19 mouse cellular contexts compared by ENCODE assay signal in the genomic region with DNA sequence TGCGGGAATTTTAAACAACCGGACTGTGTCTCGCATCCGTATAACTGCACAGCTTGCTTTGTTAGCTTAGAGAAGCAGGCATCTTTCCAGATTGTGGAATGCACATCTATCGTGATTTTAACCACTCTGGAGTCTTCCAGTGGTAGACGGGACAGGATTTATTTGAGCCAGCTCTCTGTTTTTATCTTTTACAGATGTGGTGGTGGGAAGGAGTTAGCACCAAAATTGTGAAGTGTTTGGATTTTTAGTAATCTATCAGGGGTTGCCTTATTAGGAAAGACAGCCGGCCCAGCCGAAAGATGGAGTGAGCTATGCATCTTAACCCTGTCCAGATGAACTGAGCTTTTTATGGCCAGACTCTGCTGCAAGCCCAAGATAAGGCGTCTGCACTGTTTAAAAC. TPM values are rescaled to one million over a fixed set of nuclear protein-coding genes. Genes with fewer than 3 reads are reported as not detected.
DNase-seq lines count a peak whose midpoint lies in the region; ATAC-seq lines count a peak whose summit lies in the region.
"Had no signal": no experiment of that assay in that cellular context is flagged by ENCODE, and none has a peak within 500 bp of the region (broad histone marks: within the 10 kb centered on the region; RNA-seq: fewer than 3 reads in every experiment).

No protein-coding gene starts in this region.

- H3K9ac ChIP-seq in kidney, embryonic 14.5 days (ENCODE audit: low read depth, low read length): no peak overlapping the region
- H3K9ac ChIP-seq in limb, embryonic 13.5 days: no peak overlapping the region
- H3K9ac ChIP-seq: liver, postnatal 0 days; neural tube, embryonic 15.5 days had no signal

- H3K9me3 ChIP-seq in heart, embryonic 10.5 days: no peaks in the 10 kb centered on the region
- no peaks in the 10 kb centered on the region for H3K9me3 ChIP-seq in kidney, embryonic 14.5 days (ENCODE audit: control insufficient read depth, low read length)
- no peaks in the 10 kb centered on the region for H3K9me3 ChIP-seq in limb, embryonic 13.5 days
- H3K9me3 ChIP-seq: neural tube, embryonic 15.5 days had no signal

- peaks cover 7% of the 10 kb centered on the region for H3K36me3 ChIP-seq in heart, embryonic 10.5 days
- H3K36me3 ChIP-seq in kidney, embryonic 14.5 days (ENCODE audit: control insufficient read depth, insufficient read depth, low read length): no peaks in the 10 kb centered on the region
- H3K36me3 ChIP-seq in limb, embryonic 13.5 days: peaks cover 33% of the 10 kb centered on the region
- H3K36me3 ChIP-seq: neural tube, embryonic 15.5 days had no signal

- WGBS in heart, embryonic 10.5 days: 41% methylated on average over 9 of the region's 9 CpGs
- 42% methylated on average over 9 of the region's 9 CpGs for WGBS in kidney, embryonic 14.5 days
- 20% methylated on average over 9 of the region's 9 CpGs for WGBS in limb, embryonic 13.5 days

- peaks cover 65% of the 10 kb centered on the region for H3K4me1 ChIP-seq in heart, embryonic 10.5 days
- H3K4me1 ChIP-seq in kidney, embryonic 14.5 days (ENCODE audit: control insufficient read depth, insufficient read depth, low read length): peaks cover 19% of the 10 kb centered on the region; the same call in 1 of the 2 replicates
- peaks cover 63% of the 10 kb centered on the region for H3K4me1 ChIP-seq in limb, embryonic 13.5 days
- H3K4me1 ChIP-seq: megakaryocyte, embryonic 14.5 days had no signal

- no peak for DNase-seq in heart, embryonic 10.5 days (ENCODE audit: low spot score)
- no peak for DNase-seq in heart, adult 11 months
- DNase-seq in kidney, adult 11 months: no peak
- peak; percentile 54 for DNase-seq in embryo, embryonic 10.5 days (ENCODE audit: low spot score)
- DNase-seq in retina, embryonic 14.5 days (ENCODE audit: low spot score): no peak
- DNase-seq in layer of hippocampus, postnatal 25 days (ENCODE audit: extremely low spot score in 1 of 2, low spot score in 1 of 2): no peak
- DNase-seq: adrenal gland, postnatal 14 days; cerebellum, adult 9-10 months; kidney, adult 8-10 months; liver, postnatal 0 days; thymus, adult 18-20 months had no signal

- no peak; the same call in 1 of the 2 replicates for ATAC-seq in kidney, embryonic 14.5 days (ENCODE audit: low FRiP score, low TSS enrichment)
- peak; percentile 38; the same call in 1 of the 2 replicates for ATAC-seq in limb, embryonic 13.5 days (ENCODE audit: low FRiP score, low read depth)
- ATAC-seq: forebrain, embryonic 14.5 days; liver, postnatal 0 days had no signal

- H3K4me3 ChIP-seq in heart, embryonic 10.5 days: no peak overlapping the region
- no peak overlapping the region for H3K4me3 ChIP-seq in kidney, embryonic 14.5 days (ENCODE audit: low read length)
- H3K4me3 ChIP-seq in limb, embryonic 13.5 days: no peak overlapping the region
- H3K4me3 ChIP-seq: megakaryocyte, embryonic 14.5 days; neural tube, embryonic 15.5 days had no signal

- H3K27ac ChIP-seq in heart, embryonic 10.5 days: peak overlapping the region; percentile 77
- H3K27ac ChIP-seq in kidney, embryonic 14.5 days (ENCODE audit: low read depth, low read length): peak overlapping the region; percentile 71; the same call in 1 of the 2 replicates
- H3K27ac ChIP-seq in limb, embryonic 13.5 days: peak overlapping the region; percentile 59; the same call in 1 of the 2 replicates
- H3K27ac ChIP-seq: neural tube, embryonic 15.5 days had no signal

- H3K27me3 ChIP-seq in heart, embryonic 10.5 days (ENCODE audit: insufficient read depth, poor library complexity, severe bottlenecking): no peaks in the 10 kb centered on the region
- no peaks in the 10 kb centered on the region for H3K27me3 ChIP-seq in kidney, embryonic 14.5 days (ENCODE audit: control insufficient read depth, insufficient read depth, low read length)
- H3K27me3 ChIP-seq in limb, embryonic 13.5 days: no peaks in the 10 kb centered on the region; the same call in 1 of the 2 replicates
- H3K27me3 ChIP-seq: neural tube, embryonic 15.5 days had no signal

- H3K4me2 ChIP-seq in kidney, embryonic 14.5 days (replicated peaks; ENCODE audit: low read depth, low read length): no peak overlapping the region
- H3K4me2 ChIP-seq in limb, embryonic 13.5 days (replicated peaks): peak overlapping the region; percentile 19; the same call in 1 of the 2 replicates
- H3K4me2 ChIP-seq: neural tube, embryonic 15.5 days had no signal

RNA-seq across cellular contexts. Expression of a gene that starts 11.2 kb away (rescaled TPM):
- 31.2 and 37.7 TPM in 2 replicates for polyA plus RNA-seq in heart, embryonic 10.5 days (2016; fragmentation: Nextera tagmentation; extraction: Ambion mirVana)
- polyA plus RNA-seq in kidney, embryonic 14.5 days (2014; fragmentation: Nextera tagmentation; extraction: Ambion mirVana): 18.2 and 21.1 TPM in 2 replicates
- 55.9 and 57.5 TPM in 2 replicates for polyA plus RNA-seq in limb, embryonic 13.5 days (2015; fragmentation: Nextera tagmentation; extraction: Ambion mirVana)
- total RNA-seq in layer of hippocampus, postnatal 25 days (2021): under 1 TPM in 1 of 2 experiments, not detected in 1; 0.05 TPM
- total RNA-seq: gastrocnemius, adult 18-20 months; hematopoietic stem cell, adult 5-6 weeks had no signal

RNA-seq across cellular contexts. Expression of a gene that starts 21.5 kb away (rescaled TPM):
- polyA plus RNA-seq in heart, embryonic 10.5 days (2016; fragmentation: Nextera tagmentation; extraction: Ambion mirVana): not detected in 2 replicates
- polyA plus RNA-seq in kidney, embryonic 14.5 days (2014; fragmentation: Nextera tagmentation; extraction: Ambion mirVana): not detected in 2 replicates
- polyA plus RNA-seq in limb, embryonic 13.5 days (2015; fragmentation: Nextera tagmentation; extraction: Ambion mirVana): not detected in 2 replicates
- total RNA-seq in layer of hippocampus, postnatal 25 days (2021): not detected
- total RNA-seq: adrenal gland, postnatal 14 days; gastrocnemius, adult 18-20 months; hematopoietic stem cell, adult 5-6 weeks; left cerebral cortex, postnatal 25 days had no signal
- polyA plus RNA-seq: forebrain, embryonic 14.5 days; liver, postnatal 0 days; neural tube, embryonic 15.5 days had no signal

RNA-seq across cellular contexts. Expression of a gene that starts 51.4 kb away (rescaled TPM):
- 4.9 and 6.8 TPM in 2 replicates for polyA plus RNA-seq in heart, embryonic 10.5 days (2016; fragmentation: Nextera tagmentation; extraction: Ambion mirVana)
- polyA plus RNA-seq in kidney, embryonic 14.5 days (2014; fragmentation: Nextera tagmentation; extraction: Ambion mirVana): 11.5 and 11.6 TPM in 2 replicates
- 13.8 and 15.4 TPM in 2 replicates for polyA plus RNA-seq in limb, embryonic 13.5 days (2015; fragmentation: Nextera tagmentation; extraction: Ambion mirVana)
- total RNA-seq in layer of hippocampus, postnatal 25 days (2021): 100 to 1,000 TPM in 1 of 2 experiments, 10 to 100 TPM in 1; 73.1 to 101 TPM
